Mouse (Mus musculus): ENCODE results near the gene Zbtb18.

GRCm38 (mm10) chr1:177443724-177444482 is 1.8 kb downstream of the Zbtb18 start:
- TF ChIP-seq CTCF (IDR thresholded peaks at IDR 0.05; ENCODE audit: insufficient read depth, low read depth, low read length) (no peak), POLR2A (IDR thresholded peaks at IDR 0.05; ENCODE audit: insufficient read depth, low read depth, low read length) (no peak)

Measured in olfactory bulb, adult 2 months (tissue).